Mouse (Mus musculus): ENCODE measurements around the gene Frs2. TPM values are rescaled to one million over a fixed set of nuclear protein-coding genes. Genes with fewer than 3 reads are reported as not detected.
A peak's percentile ranks its signal among the peaks of the same experiment; 100 is the strongest.

Gene Frs2
- polyA plus RNA-seq, 1 experiment from 2014 or later: 9.0 TPM

DNA sequence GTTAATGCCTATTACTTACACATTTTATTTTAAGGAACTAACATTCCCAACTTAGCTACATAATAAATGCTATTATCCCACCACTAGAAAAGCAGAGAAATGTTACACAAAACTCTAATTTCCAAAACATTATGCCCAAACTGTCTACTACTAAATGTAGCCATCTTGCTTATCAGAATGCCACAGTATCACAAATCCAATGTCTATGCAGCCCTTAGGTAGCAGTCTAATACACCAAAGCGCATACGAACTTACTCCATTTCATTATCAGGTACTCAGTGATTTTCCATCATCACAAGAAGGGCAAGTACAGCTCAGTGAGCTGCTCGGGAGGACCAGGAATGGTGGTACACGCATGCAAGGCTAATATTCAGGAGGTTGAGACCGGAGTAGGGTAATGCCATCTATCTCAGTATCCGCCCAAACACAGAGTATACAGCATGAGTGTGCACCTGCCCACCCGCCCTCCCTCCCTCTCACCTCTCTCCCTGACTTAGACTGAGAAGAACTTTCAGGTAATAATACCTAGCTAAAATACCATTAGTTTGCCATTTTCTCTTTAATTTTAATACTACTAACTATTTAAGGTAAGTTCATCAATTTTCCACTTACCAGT, 28.2 kb downstream of the Frs2 start:
- 70% methylated on average over 7 of the region's 7 CpGs for WGBS (ENCODE audit: insufficient replicate concordance)
- Histone ChIP-seq H3K4me1 (ENCODE audit: control insufficient read depth, low read depth, low read length) (peaks cover 31% of the 10 kb centered on the region), H3K36me3 (ENCODE audit: control insufficient read depth, insufficient read depth) (no peaks in the 10 kb centered on the region), H3K4me2 (ENCODE audit: low read depth, low read length) (peak overlapping the region; percentile 30; the same call in 1 of the 2 replicates), H3K9me3 (replicated peaks; ENCODE audit: control insufficient read depth, low read length) (no peaks in the 10 kb centered on the region), H3K27ac (ENCODE audit: low read length) (peak overlapping the region; percentile 61), H3K9ac (ENCODE audit: low read depth, low read length) (no peak overlapping the region), H3K4me3 (ENCODE audit: low read depth, low read length) (0 out of 2 replicates have a peak overlapping the region, but pooled peaks have one; percentile 2), H3K27me3 (ENCODE audit: control insufficient read depth, insufficient read depth, low read depth, low read length) (no peaks in the 10 kb centered on the region)
- peak; percentile 88 for ATAC-seq (ENCODE audit: low read depth)

- Histone ChIP-seq H3K4me2 (ENCODE audit: low read depth, low read length) (peak overlapping the region; percentile 43), H3K9me3 (replicated peaks; ENCODE audit: control insufficient read depth, low read length) (no peaks in the 10 kb centered on the region), H3K4me3 (ENCODE audit: low read depth, low read length) (peak overlapping the region; percentile 21; the same call in 1 of the 2 replicates), H3K4me1 (ENCODE audit: control insufficient read depth, low read depth, low read length) (peaks cover 33% of the 10 kb centered on the region), H3K36me3 (ENCODE audit: control insufficient read depth, insufficient read depth) (no peaks in the 10 kb centered on the region), H3K9ac (ENCODE audit: low read depth, low read length) (peak overlapping the region; percentile 37; the same call in 1 of the 2 replicates), H3K27ac (ENCODE audit: low read length) (peak overlapping the region; percentile 72), H3K27me3 (ENCODE audit: control insufficient read depth, insufficient read depth, low read depth, low read length) (no peaks in the 10 kb centered on the region)
- ATAC-seq (ENCODE audit: low read depth): peak; percentile 38
- 20% methylated on average over 11 of the region's 11 CpGs for WGBS (ENCODE audit: insufficient replicate concordance)
These were observed 28.8 kb downstream of the Frs2 start for GRCm38 (mm10) chr10:117119531-117119930.

DNA sequence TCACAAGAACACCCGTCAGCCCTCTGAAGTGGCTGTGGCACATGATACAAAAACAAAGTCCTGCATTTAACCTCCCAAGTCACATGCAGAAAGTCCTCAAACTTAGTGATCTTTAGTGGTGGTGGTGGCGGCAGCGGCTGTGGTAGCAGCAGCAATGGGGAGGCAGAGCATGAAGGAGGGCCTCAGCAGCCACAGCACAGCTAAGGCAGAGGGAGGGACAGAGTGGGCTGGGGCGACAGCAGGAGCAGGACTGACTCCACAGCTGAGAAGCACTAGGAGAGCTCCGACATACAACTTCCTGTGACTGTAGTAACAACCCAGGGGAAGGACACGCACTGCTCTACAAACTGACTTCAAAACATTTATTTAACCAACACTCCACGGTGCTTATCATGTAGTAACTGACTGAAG, 29.9 kb downstream of the Frs2 start:
- Histone ChIP-seq H3K36me3 (ENCODE audit: control insufficient read depth, insufficient read depth) (no peaks in the 10 kb centered on the region), H3K27ac (ENCODE audit: low read length) (0 out of 2 replicates have a peak overlapping the region, but pooled peaks have one; percentile 29), H3K4me3 (ENCODE audit: low read depth, low read length) (no peak overlapping the region), H3K4me2 (ENCODE audit: low read depth, low read length) (no peak overlapping the region), H3K4me1 (ENCODE audit: control insufficient read depth, low read depth, low read length) (peaks cover 41% of the 10 kb centered on the region), H3K27me3 (ENCODE audit: control insufficient read depth, insufficient read depth, low read depth, low read length) (no peaks in the 10 kb centered on the region), H3K9me3 (replicated peaks; ENCODE audit: control insufficient read depth, low read length) (no peaks in the 10 kb centered on the region), H3K9ac (ENCODE audit: low read depth, low read length) (no peak overlapping the region)
- no peak for ATAC-seq (ENCODE audit: low read depth)
- 54% methylated on average over 7 of the region's 7 CpGs for WGBS (ENCODE audit: insufficient replicate concordance)

- Histone ChIP-seq H3K4me3 (ENCODE audit: low read depth, low read length) (no peak overlapping the region), H3K27me3 (ENCODE audit: control insufficient read depth, insufficient read depth, low read depth, low read length) (no peaks in the 10 kb centered on the region), H3K9me3 (replicated peaks; ENCODE audit: control insufficient read depth, low read length) (no peaks in the 10 kb centered on the region), H3K4me1 (ENCODE audit: control insufficient read depth, low read depth, low read length) (peaks cover 56% of the 10 kb centered on the region), H3K9ac (ENCODE audit: low read depth, low read length) (no peak overlapping the region), H3K4me2 (ENCODE audit: low read depth, low read length) (no peak overlapping the region), H3K36me3 (ENCODE audit: control insufficient read depth, insufficient read depth) (no peaks in the 10 kb centered on the region), H3K27ac (ENCODE audit: low read length) (no peak overlapping the region)
- 69% methylated on average over 3 of the region's 3 CpGs for WGBS (ENCODE audit: insufficient replicate concordance)
- ATAC-seq (ENCODE audit: low read depth): no peak
These were observed 32.7 kb downstream of the Frs2 start for GRCm38 (mm10) chr10:117115652-117116051.

DNA sequence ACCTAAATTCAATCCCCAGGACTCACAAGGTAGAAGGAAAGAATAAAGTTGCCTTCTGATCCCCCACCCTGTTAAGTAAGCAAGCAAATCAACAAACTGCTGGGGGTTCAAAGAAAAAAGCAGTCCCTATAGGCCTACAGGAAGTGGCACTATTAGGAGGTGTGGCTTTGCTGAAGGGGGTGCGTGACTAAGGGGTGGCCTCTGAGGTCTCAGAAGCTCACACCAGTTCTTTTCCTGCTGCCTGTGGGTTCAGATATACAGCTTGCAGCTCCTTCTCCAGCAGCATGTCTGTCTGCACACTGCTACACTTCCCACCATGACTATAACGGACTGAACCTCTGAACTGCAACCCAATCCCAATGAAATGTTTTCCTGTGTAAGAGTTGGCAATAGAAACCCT, 35.8 kb downstream of the Frs2 start:
- peaks cover 60% of the 10 kb centered on the region for H3K4me1 ChIP-seq (ENCODE audit: control insufficient read depth, low read depth, low read length)
- no peak overlapping the region for H3K4me3 ChIP-seq (ENCODE audit: low read depth, low read length)

DNA sequence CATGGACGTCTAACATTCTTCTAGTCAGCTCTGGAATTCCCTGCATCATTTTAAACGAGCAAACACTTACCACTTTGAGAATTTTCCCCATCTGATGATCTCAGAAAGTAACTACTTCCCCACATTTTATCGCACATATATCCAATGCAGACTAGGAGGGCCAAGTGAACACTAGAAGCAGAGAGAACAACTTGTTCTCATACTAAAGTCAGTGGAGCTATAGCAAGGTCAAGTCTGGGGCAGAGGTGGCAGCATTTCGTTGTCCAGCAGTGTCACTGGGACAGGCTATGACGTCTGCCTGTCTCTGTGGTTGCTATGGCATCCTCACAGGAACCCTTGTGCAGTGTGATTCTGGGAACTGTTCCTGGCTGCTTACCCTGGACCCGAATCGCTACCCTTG, 36.9 kb downstream of the Frs2 start:
- peaks cover 65% of the 10 kb centered on the region for H3K4me1 ChIP-seq (ENCODE audit: control insufficient read depth, low read depth, low read length)
- no peaks in the 10 kb centered on the region for H3K27me3 ChIP-seq (ENCODE audit: control insufficient read depth, insufficient read depth, low read depth, low read length)
- peaks cover 4% of the 10 kb centered on the region; the same call in 1 of the 2 replicates for H3K36me3 ChIP-seq (ENCODE audit: control insufficient read depth, insufficient read depth)
- no peak overlapping the region for H3K9ac ChIP-seq (ENCODE audit: low read depth, low read length)
- no peak overlapping the region for H3K4me3 ChIP-seq (ENCODE audit: low read depth, low read length)
- 53% methylated on average over 7 of the region's 7 CpGs for WGBS (ENCODE audit: insufficient replicate concordance)
- H3K4me2 ChIP-seq (ENCODE audit: low read depth, low read length): no peak overlapping the region
- ATAC-seq (ENCODE audit: low read depth): no peak
- peak overlapping the region; percentile 2 for H3K27ac ChIP-seq (ENCODE audit: low read length)
- H3K9me3 ChIP-seq (replicated peaks; ENCODE audit: control insufficient read depth, low read length): no peaks in the 10 kb centered on the region

More for the DNA sequence above, 35.8 kb downstream of the Frs2 start:
- Histone ChIP-seq H3K27me3 (ENCODE audit: control insufficient read depth, insufficient read depth, low read depth, low read length) (no peaks in the 10 kb centered on the region), H3K9me3 (replicated peaks; ENCODE audit: control insufficient read depth, low read length) (no peaks in the 10 kb centered on the region), H3K27ac (ENCODE audit: low read length) (peak overlapping the region; percentile 78), H3K36me3 (ENCODE audit: control insufficient read depth, insufficient read depth) (peaks cover 4% of the 10 kb centered on the region; the same call in 1 of the 2 replicates), H3K9ac (ENCODE audit: low read depth, low read length) (peak overlapping the region; percentile 36), H3K4me2 (ENCODE audit: low read depth, low read length) (peak overlapping the region; percentile 43)
- ATAC-seq (ENCODE audit: low read depth): peak; percentile 86
- WGBS (ENCODE audit: insufficient replicate concordance): 7% methylated on average over 2 of the region's 2 CpGs

GRCm38 (mm10) chr10:117110271-117110670, 38.1 kb downstream of the Frs2 start:
- WGBS (ENCODE audit: insufficient replicate concordance): 25% methylated on average over 3 of the region's 3 CpGs
- ATAC-seq (ENCODE audit: low read depth): no peak
- H3K9ac ChIP-seq (ENCODE audit: low read depth, low read length): no peak overlapping the region
- no peaks in the 10 kb centered on the region for H3K27me3 ChIP-seq (ENCODE audit: control insufficient read depth, insufficient read depth, low read depth, low read length)
- H3K4me3 ChIP-seq (ENCODE audit: low read depth, low read length): no peak overlapping the region
- H3K4me2 ChIP-seq (ENCODE audit: low read depth, low read length): no peak overlapping the region
- H3K27ac ChIP-seq (ENCODE audit: low read length): peak overlapping the region; percentile 70
- H3K9me3 ChIP-seq (replicated peaks; ENCODE audit: control insufficient read depth, low read length): no peaks in the 10 kb centered on the region
- H3K4me1 ChIP-seq (ENCODE audit: control insufficient read depth, low read depth, low read length): peaks cover 74% of the 10 kb centered on the region
- H3K36me3 ChIP-seq (ENCODE audit: control insufficient read depth, insufficient read depth): peaks cover 4% of the 10 kb centered on the region; the same call in 1 of the 2 replicates

DNA sequence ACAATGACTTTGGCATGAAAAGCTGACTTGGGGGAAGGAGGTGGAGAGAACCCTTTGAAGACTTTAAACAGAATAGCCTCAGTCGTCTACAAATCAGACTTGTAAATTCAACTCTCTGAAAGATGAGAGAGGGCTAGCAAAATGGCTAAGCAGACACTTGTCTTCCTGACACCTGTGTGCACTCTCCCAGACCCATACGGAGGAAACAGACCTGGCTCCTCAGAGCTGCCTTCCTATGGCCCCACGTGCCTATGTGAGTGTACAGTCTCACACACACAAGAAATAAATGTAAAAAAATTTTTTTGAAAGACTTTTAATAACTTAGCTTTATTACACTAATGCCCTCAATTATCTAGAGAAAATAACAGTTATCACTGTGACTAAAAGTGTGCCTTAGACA, 41.6 kb downstream of the Frs2 start:
- H3K4me2 ChIP-seq (ENCODE audit: low read depth, low read length): peak overlapping the region; percentile 53
- peak overlapping the region; percentile 52 for H3K9ac ChIP-seq (ENCODE audit: low read depth, low read length)
- H3K27me3 ChIP-seq (ENCODE audit: control insufficient read depth, insufficient read depth, low read depth, low read length): no peaks in the 10 kb centered on the region
- ATAC-seq (ENCODE audit: low read depth): 0 out of 2 replicates have a peak, but pooled peaks have one; percentile 28
- peak overlapping the region; percentile 15; the same call in 1 of the 2 replicates for H3K4me3 ChIP-seq (ENCODE audit: low read depth, low read length)
- WGBS (ENCODE audit: insufficient replicate concordance): 14% methylated on average over 3 of the region's 3 CpGs
- peak overlapping the region; percentile 96 for H3K27ac ChIP-seq (ENCODE audit: low read length)
- H3K9me3 ChIP-seq (replicated peaks; ENCODE audit: control insufficient read depth, low read length): no peaks in the 10 kb centered on the region
- peaks cover 74% of the 10 kb centered on the region for H3K4me1 ChIP-seq (ENCODE audit: control insufficient read depth, low read depth, low read length)
- peaks cover 4% of the 10 kb centered on the region; the same call in 1 of the 2 replicates for H3K36me3 ChIP-seq (ENCODE audit: control insufficient read depth, insufficient read depth)

DNA sequence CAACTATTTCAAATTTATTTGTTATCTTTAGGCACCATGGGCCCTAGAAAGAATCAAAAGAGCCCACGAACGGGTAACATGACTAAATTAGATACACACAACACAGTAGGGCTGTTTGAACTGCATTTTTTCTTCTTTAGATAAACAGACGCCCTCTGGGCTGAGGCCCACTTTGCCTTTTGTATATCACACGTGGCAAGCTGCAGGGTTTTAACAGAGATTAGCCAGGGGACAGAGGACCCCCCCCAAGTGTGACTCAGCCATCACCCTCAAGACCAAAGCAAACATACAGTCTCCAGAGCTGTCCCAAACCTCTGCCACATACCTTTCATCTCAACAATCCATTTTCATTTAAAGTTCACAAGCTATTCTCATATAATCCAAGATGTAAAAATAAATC, 42.1 kb downstream of the Frs2 start:
- ATAC-seq (ENCODE audit: low read depth): peak; percentile 90
- Histone ChIP-seq H3K36me3 (ENCODE audit: control insufficient read depth, insufficient read depth) (peaks cover 4% of the 10 kb centered on the region; the same call in 1 of the 2 replicates), H3K27ac (ENCODE audit: low read length) (peak overlapping the region; percentile 96), H3K9ac (ENCODE audit: low read depth, low read length) (peak overlapping the region; percentile 52), H3K27me3 (ENCODE audit: control insufficient read depth, insufficient read depth, low read depth, low read length) (no peaks in the 10 kb centered on the region), H3K9me3 (replicated peaks; ENCODE audit: control insufficient read depth, low read length) (no peaks in the 10 kb centered on the region), H3K4me3 (ENCODE audit: low read depth, low read length) (peak overlapping the region; percentile 14; the same call in 1 of the 2 replicates), H3K4me1 (ENCODE audit: control insufficient read depth, low read depth, low read length) (peaks cover 69% of the 10 kb centered on the region), H3K4me2 (ENCODE audit: low read depth, low read length) (peak overlapping the region; percentile 53)
- WGBS (ENCODE audit: insufficient replicate concordance): 9% methylated on average over 4 of the region's 4 CpGs

Data from liver, embryonic 16.5 days (tissue).